Mouse (Mus musculus): Measurements from ENCODE around the gene Gm4881.

Gene Gm4881

DNA sequence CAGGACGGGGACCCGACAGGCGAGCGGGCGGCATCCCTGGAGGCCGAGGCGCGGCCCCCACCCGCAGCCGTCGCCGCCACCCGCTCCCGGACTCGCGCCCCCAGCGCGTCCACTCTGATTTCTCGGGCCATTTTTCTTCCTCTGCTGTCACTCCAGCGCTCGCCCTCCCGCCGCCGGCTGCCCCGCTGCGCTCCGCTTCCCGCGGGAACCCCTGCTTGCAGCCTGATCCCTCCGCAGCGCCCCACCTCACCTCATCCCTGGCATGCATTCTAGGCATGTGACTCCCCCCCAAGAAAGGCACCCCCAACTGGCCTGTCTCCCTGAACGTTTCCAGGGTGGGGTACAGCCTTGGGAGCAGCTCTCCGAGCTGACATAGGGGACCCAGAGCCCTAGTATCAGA lies 10.9 kb upstream of the Gm4881 start:
- no peak for DNase-seq (ENCODE audit: extremely low read depth, low read depth, low spot score)

DNA sequence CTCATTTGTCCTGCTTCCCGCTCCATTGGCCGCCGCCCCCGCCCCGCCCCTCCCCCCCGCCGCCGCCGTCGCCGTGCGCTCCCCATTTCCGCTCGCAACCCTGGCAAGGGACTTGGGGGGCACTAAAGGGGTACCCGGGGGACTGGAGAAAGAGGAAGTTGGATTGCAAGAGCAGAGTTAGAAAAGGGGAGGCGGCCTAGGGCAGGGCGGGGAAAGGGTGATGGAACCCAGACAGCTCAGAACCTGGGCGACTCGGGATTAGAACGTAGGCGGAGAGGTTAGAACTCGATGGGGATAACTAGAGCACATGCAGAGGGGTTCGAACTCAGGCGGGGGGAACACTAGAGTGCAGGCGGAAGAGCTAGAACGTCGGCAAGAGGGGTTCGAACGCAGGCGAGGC lies 10.2 kb upstream of the Gm4881 start:
- DNase-seq (ENCODE audit: extremely low read depth, low read depth, low spot score) = no peak

DNA sequence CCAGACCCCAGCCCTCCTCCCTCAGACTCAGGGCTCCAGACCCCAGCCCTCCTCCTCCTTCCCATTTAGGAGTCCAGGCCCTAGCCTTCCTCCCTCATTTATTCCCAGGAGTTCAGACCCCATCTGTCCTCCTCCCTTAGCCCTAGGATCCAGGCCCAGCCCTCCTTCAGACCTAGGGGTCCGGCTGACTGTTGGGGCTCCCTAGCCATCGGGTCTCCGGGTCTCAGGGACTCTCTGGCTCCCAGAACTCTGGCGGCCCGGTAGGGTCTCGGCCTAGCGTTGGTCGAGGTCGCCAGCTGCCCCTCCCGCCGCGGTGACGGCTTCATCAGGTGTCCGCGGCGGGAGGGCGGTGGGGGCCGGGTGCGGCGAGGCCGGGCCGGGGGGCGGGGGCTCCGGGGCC lies 9.7 kb upstream of the Gm4881 start:
- no peak for DNase-seq (ENCODE audit: extremely low read depth, low read depth, low spot score)

DNA sequence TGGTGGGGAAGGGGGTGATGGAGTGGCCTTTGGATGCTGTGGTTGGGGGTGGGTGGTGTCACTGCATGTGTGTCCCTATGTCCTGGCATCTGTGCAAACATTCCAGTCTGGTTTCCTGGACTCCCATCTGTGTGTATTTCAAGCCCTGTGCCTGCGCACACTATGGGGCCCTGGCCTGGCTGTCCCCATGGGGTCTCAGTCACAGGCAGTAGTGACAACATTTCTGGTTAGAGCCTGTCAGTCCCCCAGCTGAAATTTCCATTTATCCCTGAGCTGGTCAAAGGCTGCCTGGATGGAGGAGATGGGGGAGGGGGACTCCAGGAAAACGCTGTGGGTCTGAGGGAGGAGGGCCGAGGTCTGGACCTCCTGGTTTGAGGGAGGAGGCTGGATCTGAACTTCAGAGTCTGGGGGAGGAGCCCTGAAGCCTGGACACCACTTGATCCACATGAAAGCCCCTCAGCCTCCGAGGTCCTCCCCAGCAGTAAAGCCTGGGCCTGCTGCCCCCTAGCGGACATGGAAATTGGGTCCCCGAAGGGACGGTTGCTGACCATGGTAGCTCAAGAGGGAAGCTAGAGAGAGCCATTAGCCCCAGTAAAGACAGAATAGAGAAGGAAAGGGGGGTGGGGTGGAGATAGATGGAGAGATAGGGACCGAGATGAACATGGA lies 5.8 kb upstream of the Gm4881 start:
- DNase-seq (ENCODE audit: extremely low read depth, low read depth, low spot score) = no peak

DNA sequence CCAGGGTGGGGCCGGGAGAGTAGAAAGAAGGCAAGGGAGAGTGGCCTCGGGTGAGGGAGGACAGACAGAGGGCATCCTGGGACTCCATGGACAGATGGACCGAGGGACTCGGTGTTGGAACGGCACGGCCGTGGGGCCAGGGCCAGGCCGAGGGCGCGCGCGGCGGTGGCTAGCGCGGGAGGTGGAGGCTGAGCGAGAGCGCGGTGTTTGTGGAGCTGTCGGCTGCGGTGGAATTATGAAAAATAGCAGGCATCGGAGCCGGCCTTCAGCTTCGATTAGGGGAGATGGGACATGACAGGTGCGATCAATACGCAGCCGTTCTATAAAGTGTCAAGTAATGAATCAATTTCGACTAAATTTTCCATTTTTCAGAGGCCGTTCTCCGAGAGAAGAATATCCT lies 4.5 kb upstream of the Gm4881 start:
- no peak for DNase-seq (ENCODE audit: extremely low read depth, low read depth, low spot score)

DNA sequence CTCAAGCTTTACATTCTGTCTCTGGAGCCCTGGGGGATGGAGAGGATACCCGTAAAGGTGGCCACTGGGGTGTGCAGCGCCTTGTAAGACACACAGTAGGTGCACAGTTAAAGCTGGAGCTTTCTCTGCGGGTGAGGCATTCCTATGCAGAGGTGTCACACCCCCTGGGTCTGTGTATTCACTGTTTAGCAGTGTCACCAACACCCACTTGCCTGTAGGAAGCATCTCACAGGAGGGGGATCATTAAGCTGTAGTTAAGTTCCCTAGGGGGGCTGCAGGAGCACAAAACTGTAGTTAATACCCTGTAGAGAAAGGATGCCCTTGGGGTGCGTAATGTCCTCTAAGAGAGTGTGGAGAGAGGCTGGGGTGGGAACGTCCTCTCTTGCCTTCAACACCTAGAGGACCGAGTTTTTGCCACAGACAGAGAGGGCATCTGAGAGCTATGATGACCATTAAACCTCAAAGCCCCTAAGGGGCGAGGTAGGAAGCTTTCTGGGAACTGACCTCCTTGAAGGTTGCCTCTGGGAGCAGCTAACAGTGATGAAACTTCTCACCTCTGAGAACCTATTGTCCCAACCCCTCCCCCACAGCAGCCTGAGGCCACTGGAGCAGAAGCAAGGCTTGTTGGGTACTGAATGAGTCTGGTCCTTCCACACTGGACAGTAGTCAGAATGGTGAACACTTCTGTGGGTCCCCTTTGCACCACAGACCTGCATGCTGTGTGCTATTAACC lies 3.2 kb upstream of the Gm4881 start:
- DNase-seq (ENCODE audit: extremely low read depth, low read depth, low spot score) = no peak

DNA sequence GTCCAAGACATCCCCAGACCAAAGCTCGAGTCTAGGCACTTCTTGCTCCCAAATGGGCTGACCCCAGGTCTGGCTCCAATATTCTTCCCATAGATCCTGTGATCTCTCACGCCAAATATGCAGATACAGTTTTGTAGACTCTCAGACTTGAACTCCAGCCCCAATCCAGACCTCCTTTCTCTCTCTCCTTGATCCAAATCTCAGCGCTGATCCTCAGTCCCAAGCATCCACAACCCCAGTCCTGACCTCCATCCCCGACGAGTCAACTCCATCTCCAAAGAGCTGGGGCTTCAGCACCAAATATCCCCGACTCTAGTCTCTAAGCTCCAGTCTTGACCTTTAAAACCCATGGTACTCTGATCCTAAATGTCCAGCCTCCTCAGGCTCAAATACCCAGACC lies 653 bp downstream of the Gm4881 start:
- no peak for DNase-seq (ENCODE audit: extremely low read depth, low read depth, low spot score)

DNA sequence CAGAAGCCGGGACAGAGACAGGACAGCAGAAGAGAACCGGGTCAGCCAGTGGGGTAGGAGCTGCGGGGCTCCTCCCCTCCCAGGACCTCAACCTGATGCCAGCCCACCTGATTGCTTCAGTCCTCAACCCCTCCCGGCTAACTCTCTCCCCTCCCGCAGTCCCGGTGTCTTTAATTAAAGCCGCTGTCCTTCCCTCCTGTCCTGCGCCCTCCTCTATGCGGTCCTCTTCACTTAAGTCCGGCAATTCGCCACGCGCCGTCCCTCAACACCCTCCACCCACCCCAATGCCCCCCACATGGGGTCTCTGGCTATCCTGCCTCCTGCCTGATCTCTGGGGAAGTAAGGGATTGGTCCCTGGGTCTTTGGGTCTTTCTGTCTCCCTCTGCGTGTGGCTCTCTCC lies 12.6 kb downstream of the Gm4881 start:
- DNase-seq (ENCODE audit: extremely low read depth, low read depth, low spot score) = no peak

DNA sequence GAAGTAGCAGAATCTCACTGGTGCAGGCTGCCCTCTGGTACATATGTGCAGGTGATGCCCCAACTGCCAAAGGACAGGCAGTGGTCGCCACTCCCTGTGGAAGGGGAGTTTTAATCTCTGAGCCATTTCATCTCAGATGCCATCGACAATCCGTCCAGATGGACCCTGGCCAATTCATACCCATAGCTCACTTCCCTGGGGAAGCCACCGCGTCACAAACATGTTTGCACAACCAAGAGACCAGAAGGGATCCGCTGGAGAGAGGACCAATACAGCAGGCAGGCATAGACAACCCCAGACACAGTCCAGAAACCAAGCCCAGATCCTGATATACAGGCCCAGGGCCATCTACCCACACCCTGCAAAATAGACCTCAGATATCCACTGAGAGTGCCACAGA lies 13.8 kb downstream of the Gm4881 start:
- DNase-seq (ENCODE audit: extremely low read depth, low read depth, low spot score) = no peak

DNA sequence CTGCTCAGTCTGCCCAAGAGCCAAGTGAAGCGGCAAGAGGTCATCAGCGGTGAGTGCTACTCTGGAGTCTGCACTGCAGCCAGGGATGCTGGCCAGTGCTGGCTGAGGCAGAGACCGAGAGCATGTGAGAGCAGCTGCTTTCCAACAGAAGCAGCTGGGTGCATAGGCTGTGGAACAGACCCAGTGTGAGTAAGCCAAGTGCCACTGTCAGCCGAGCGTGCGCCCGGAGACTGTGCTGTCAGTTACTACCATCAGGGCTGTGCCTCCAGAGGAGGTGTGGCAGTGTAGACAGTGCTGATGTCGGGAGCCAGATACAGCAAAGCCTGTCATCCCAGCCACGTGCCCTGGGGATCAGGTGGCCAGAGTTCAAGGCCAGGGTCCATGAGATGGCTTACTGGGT lies 24.6 kb downstream of the Gm4881 start:
- no peak for DNase-seq (ENCODE audit: extremely low read depth, low read depth, low spot score)

DNA sequence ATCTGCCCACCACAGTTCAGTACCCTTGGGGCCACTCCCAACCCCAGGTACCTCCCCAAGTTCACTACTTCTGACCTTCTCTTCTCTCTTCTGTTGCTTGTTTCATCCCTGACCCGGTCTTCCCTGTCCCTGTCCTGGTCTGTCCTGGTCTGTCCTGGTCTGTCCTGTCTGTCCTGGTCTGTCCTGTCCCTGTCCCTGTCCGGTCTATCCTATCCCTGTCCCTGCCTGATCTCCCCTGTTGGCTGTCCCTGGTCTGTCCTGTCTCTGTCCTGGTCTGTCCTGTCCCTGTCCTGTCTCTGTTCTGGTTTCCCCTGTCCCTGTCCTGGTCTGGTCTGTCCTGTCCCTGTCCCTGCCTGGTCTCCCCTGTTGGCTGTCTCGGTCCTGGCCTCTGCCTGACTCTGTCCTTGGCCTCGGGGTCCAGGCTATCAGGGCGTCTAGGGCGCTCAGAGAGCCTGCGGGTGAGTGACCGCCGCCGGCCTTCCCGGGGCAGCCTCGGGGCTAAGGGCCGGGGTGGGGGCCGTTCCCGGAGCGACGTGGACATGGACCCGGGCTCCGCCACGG lies 25.5 kb downstream of the Gm4881 start:
- no peak for DNase-seq (ENCODE audit: extremely low read depth, low read depth, low spot score)

DNA sequence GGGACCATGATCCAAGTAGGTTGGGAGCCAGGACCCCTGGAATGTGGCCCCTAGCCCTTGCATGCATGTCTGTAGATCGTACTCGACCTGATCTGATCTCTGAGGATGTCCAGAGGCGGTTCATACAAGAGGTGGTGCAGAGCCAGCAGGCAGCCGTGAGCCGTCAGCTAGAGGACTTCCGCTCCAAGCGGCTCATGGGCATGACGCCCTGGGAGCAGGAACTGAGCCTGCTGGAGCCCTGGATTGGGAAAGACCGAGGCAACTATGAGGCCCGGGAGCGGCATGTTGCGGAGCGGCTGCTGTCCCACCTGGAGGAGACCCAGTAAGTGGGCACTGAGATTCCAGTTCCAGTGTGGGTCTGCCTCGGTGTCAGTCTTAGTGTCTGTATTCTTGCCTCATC lies 31.8 kb downstream of the Gm4881 start:
- no peak for DNase-seq (ENCODE audit: extremely low read depth, low read depth, low spot score)

DNA sequence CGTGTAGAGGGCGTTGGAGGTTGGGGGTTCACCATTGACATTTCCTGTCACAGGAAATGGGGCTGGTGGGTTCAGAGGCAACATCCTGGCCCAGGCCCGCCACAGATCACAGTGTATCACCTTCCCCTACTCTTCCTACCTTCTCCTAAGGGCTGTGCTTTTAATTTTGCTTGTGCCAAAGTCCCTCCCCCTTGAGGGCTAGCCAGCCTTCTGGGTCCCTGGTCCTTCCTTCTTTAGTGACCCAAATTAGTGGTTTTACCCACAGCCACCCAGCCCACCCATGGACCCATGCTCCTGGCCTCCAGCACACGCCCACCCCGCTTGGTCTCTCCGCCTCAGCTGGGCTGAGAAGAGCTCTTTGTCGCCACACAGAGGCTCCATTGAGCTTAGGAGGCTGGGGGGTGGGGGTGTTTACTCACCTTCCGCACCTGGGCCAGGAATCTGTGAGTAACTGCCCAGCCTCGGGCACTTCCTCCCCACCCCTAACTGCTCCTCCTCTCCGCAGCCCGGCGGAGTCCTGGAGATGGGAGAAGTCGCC lies 37.0 kb downstream of the Gm4881 start:
- no peak for DNase-seq (ENCODE audit: extremely low read depth, low read depth, low spot score)

DNA sequence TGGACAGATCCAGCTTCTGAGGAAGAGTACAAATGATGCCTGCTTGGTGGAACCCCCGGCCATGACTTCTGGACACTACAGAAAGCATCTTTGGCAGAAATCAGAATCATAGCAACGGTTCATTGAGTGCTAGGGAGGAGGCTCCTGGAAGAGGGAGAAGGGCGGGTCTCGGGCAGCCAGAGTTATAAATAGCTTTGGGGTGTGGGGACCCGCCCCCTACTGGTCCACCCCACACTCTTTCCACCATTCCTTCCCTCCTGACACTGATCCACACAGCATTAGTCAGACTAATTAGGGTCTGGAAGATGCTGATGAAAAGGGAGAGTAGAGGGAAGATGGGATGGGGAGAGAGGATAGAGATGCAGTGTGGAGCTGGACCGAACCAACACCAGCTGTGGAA lies 37.7 kb downstream of the Gm4881 start:
- no peak for DNase-seq (ENCODE audit: extremely low read depth, low read depth, low spot score)

DNA sequence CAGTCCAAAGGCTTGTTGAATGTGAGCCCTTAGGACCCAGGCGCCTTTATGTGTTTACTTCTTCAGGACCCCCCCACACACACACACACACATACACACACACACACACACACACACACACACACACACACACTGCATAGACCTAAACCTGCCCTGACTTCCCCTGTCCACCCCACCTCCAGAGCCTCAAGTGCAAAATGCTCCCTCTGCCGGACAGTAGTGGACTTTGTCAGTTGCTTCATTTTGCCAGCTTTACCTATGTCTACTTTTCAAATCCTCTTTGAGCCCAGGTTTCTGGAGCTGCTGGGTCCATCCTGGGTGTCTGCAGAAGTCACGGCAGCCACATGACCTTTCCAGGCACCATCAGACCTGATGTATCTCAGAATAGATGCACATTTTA lies 39.4 kb downstream of the Gm4881 start:
- no peak for DNase-seq (ENCODE audit: extremely low read depth, low read depth, low spot score)

DNA sequence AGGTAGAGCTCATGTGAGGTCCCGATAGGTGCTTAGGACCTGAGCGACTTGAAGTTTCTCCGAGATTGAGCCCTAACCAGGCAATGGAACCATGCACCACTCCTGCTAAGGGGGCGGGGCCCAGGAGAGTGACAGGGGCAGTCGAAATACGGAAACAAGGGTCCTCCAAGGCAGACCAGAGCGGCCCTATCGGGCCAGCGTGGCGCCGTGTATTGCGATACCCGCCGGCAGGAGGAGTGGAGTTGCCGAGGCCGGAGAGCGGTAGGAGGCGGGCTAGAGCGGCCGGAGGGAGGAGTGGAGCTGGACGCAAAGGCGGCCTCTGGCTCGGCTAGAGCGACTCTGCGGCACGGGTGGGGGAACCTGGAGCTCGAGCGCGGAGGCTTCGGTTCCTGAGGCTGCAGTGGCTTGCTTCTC lies 40.2 kb downstream of the Gm4881 start:
- DNase-seq (ENCODE audit: extremely low read depth, low read depth, low spot score) = peak; percentile 73

DNA sequence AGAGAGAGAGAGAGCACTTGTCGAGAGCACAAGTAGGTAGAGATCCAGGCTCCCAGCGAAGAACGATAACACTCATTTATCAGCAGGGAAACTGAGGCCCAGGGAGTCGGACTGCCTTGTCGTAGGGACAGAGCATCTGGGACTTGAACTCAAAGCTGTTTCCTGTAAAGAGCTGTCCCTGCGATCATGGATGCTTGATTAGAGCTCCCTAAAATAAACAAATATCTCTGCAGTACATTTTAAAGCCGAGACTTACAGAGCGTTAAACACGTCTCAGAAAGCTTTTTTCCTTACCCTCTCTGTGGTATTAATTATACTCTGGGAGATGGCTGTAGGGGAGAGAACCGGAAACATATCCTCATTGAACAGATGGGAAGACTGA lies 40.9 kb downstream of the Gm4881 start:
- DNase-seq (ENCODE audit: extremely low read depth, low read depth, low spot score) = no peak

DNA sequence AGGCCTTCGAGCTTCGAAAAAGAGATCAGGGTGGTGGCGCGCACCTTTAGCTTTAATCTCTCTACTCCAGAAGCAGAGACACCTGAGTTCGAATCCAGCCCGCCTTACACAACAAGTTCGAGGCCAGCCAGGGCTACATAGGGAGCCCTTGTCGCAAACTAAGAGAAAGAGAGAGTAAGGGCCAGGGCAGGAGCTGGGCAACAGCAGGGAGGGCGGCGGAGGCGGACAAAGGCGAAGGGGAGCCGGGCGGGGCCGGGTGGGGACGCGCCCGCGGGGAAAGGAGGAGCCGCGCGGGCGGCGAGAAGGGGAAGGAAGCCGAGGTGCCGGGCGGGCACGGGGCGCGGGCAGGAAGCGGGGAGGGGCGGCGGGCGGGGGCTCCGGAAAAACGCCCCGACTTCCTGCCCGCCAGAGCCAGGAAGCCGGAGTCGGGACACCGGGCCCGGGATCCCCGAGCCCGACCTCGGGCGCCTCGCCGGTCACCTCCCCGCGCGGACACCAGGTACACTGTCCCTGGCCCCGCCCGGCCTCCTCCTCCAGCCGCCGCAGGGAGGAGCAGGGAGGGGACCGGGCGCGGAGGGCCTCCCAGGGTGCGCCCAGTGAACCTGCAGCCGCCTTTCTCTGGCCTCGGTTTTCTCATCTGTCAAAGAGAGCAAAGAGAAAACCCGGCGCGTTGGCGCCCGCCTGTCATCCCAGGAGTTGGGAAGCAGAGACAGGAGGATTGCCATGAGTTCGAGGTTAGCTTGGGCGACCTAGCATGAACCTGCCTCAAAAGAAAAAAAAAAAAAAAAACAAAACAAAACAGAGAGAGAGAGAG lies 41.5 kb downstream of the Gm4881 start, which contains the start of gene Arhgef1:
TSS of gene Arhgef1 (plus strand) at position 283 of the 814 bp plus-strand sequence.
- no peak for DNase-seq (ENCODE audit: extremely low read depth, low read depth, low spot score)

DNA sequence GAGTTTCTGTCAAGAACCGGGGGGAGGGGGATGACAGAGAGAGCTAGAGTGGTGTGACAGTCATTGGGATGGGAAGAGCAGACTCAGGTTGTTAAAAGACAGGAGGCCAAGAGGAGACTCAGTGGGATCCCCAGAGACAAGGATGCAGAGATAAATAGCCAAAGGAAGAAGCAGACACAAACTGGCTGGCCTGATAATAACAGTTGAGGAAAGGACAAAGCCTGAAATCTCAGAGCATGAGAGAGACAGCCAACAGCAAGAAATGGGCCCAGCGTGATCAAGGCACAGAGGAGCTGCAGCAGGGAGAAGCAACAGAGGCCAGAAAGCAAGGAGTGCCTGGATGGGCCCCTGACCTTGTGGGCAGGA lies 42.0 kb downstream of the Gm4881 start:
- DNase-seq (ENCODE audit: extremely low read depth, low read depth, low spot score) = no peak

DNA sequence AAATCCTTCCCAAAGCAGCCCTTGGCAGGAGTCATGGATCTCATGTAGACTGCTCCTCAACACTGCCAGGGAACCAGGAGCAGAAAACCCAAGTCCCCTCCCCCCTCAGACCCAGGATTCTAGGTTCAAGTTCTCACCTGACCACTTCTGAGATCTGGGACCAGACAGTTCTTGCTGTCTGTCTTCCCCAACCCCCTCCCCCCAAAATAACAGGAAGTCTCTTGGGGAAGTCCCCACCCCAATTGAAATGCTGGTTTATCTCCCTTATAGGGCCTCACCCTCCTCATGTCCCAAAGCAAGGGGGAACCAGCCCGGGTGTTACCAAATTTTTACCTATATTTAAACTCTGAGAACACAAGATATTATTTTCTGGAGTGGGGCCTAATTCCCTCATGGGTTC lies 42.5 kb downstream of the Gm4881 start:
- no peak for DNase-seq (ENCODE audit: extremely low read depth, low read depth, low spot score)

DNA sequence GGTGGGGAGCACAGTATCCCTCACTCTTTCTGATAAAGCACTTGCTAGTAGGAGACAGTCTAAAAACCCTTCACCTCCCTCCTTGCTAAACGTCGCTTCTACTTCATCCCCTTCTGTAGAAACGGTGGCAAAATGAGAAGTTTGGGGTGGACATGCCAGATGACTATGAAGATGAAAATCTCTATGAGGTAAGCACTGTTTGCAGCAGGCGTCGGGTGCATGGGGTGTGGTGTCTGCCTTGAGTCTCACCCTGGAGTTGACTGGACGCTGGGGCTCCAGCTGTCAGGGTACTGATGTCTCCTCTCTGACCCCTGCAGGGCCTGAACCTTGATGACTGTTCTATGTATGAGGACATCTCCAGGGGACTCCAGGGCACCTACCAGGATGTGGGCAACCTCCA lies 43.2 kb downstream of the Gm4881 start:
- DNase-seq (ENCODE audit: extremely low read depth, low read depth, low spot score) = no peak

DNA sequence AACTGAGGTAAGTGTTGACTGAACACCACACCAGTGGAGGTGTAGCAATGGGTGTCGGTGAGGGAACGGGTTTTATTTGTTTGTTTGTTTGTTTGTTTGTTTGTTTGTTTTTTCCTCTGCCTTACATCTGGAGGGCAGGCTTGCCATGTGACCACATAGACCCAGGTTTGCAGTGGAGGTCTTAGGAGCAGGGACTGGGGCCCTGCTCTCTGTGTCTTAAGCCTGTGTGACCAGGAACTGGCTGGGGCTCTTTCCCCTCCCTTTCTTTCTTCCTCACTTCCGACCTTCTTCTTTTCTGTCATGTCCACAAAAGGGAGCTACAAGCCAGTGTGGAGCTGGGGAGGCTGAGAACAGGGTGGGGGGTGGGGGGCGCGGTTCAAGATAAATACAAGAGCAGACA lies 46.3 kb downstream of the Gm4881 start:
- DNase-seq (ENCODE audit: extremely low read depth, low read depth, low spot score) = no peak
